12 mouse cellular contexts compared by ENCODE assay signal in the genomic region with DNA sequence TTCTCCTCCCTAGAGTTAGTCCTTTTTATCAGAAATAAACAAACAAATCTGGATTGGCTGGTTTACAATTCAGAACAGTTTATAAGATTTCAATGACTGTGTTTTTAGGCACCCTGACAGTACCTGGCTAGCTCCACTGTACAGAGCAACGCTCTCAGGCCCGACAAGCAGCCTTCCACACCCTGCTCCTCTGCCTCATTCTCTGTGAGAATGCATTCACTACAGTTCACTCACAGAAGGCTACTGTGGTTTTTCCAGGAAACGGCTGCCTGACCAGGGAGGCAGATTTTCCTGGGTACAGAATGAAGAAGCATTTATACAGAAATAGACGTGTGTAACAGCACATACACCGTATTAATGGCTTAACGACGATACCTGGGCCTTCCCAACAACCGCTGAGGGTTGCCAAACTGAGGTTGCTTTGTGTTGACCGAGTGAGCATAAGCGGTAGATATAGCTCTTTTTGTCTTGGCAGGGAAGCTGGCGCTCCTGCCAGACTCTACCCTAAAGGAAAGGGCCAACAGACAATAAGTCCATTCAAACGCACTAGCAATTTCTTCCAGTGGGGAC.
DNase-seq lines count a peak whose midpoint lies in the region; ATAC-seq and TF ChIP-seq lines count a peak whose summit lies in the region.
"Had no signal": no experiment of that assay in that cellular context is flagged by ENCODE, and none has a peak within 500 bp of the region (broad histone marks: within the 10 kb centered on the region; RNA-seq: fewer than 3 reads in every experiment).

No protein-coding gene starts in this region.

- H3K36me3 ChIP-seq in embryonic facial prominence, embryonic 12.5 days: no peaks in the 10 kb centered on the region
- H3K36me3 ChIP-seq in embryonic facial prominence, embryonic 10.5 days (replicated peaks): no peaks in the 10 kb centered on the region
- no peaks in the 10 kb centered on the region for H3K36me3 ChIP-seq in limb, embryonic 11.5 days (ENCODE audit: control insufficient read depth, insufficient read depth, low read length)
- no peaks in the 10 kb centered on the region for H3K36me3 ChIP-seq in limb, embryonic 10.5 days
- H3K36me3 ChIP-seq in embryonic facial prominence, embryonic 15.5 days: no peaks in the 10 kb centered on the region
- no peaks in the 10 kb centered on the region for H3K36me3 ChIP-seq in limb, embryonic 14.5 days (ENCODE audit: control insufficient read depth, insufficient read depth, low read length)
- H3K36me3 ChIP-seq: G1E; neural tube, embryonic 12.5 days had no signal

- H3K4me2 ChIP-seq in embryonic facial prominence, embryonic 12.5 days (replicated peaks): no peak overlapping the region
- H3K4me2 ChIP-seq in limb, embryonic 11.5 days (ENCODE audit: low read depth, severe bottlenecking): no peak overlapping the region
- no peak overlapping the region for H3K4me2 ChIP-seq in embryonic facial prominence, embryonic 15.5 days (replicated peaks)
- no peak overlapping the region for H3K4me2 ChIP-seq in limb, embryonic 14.5 days (replicated peaks; ENCODE audit: low read depth, low read length, severe bottlenecking)

- H3K4me1 ChIP-seq in embryonic facial prominence, embryonic 12.5 days: no peaks in the 10 kb centered on the region
- peaks cover 12% of the 10 kb centered on the region for H3K4me1 ChIP-seq in embryonic facial prominence, embryonic 10.5 days
- no peaks in the 10 kb centered on the region for H3K4me1 ChIP-seq in limb, embryonic 11.5 days (ENCODE audit: control insufficient read depth, insufficient read depth, low read length)
- peaks cover 12% of the 10 kb centered on the region; the same call in 1 of the 2 replicates for H3K4me1 ChIP-seq in limb, embryonic 10.5 days
- peaks cover 10% of the 10 kb centered on the region for H3K4me1 ChIP-seq in embryonic facial prominence, embryonic 15.5 days
- H3K4me1 ChIP-seq in limb, embryonic 14.5 days (ENCODE audit: control insufficient read depth, insufficient read depth, low read length): peaks cover 9% of the 10 kb centered on the region

- DNase-seq in embryonic facial prominence, embryonic 10.5 days (ENCODE audit: low spot score): no peak
- DNase-seq in limb, embryonic 11.5 days (ENCODE audit: low spot score): no peak
- no peak for DNase-seq in limb, embryonic 10.5 days (ENCODE audit: low spot score)
- DNase-seq in limb, embryonic 14.5 days (ENCODE audit: low spot score): peak; percentile 59
- no peak for DNase-seq in thymus, postnatal 25 days
- no peak for DNase-seq in lung, postnatal 36 days

- no peak for TF ChIP-seq POLR2A in limb, embryonic 14.5 days (IDR thresholded peaks at IDR 0.05; ENCODE audit: borderline replicate concordance, extremely low read depth, insufficient read depth, insufficient read length)

- 43% methylated on average over 12 of the region's 12 CpGs for WGBS in embryonic facial prominence, embryonic 12.5 days
- WGBS in embryonic facial prominence, embryonic 10.5 days: 48% methylated on average over 12 of the region's 12 CpGs
- WGBS in limb, embryonic 11.5 days: 77% methylated on average over 12 of the region's 12 CpGs
- WGBS in limb, embryonic 10.5 days: 81% methylated on average over 12 of the region's 12 CpGs
- 55% methylated on average over 12 of the region's 12 CpGs for WGBS in embryonic facial prominence, embryonic 15.5 days
- WGBS in limb, embryonic 14.5 days: 60% methylated on average over 12 of the region's 12 CpGs

- no peaks in the 10 kb centered on the region for H3K9me3 ChIP-seq in embryonic facial prominence, embryonic 12.5 days
- no peaks in the 10 kb centered on the region for H3K9me3 ChIP-seq in embryonic facial prominence, embryonic 10.5 days
- no peaks in the 10 kb centered on the region for H3K9me3 ChIP-seq in limb, embryonic 11.5 days (ENCODE audit: control insufficient read depth, low read length)
- H3K9me3 ChIP-seq in limb, embryonic 10.5 days (replicated peaks): no peaks in the 10 kb centered on the region
- H3K9me3 ChIP-seq in embryonic facial prominence, embryonic 15.5 days (replicated peaks): no peaks in the 10 kb centered on the region
- H3K9me3 ChIP-seq in limb, embryonic 14.5 days (ENCODE audit: control insufficient read depth, low read length): no peaks in the 10 kb centered on the region
- H3K9me3 ChIP-seq: G1E; megakaryocyte, embryonic 14.5 days; neural tube, embryonic 12.5 days had no signal

- no peak for ATAC-seq in embryonic facial prominence, embryonic 12.5 days (ENCODE audit: insufficient number of reproducible peaks, insufficient read depth, low FRiP score, low TSS enrichment)
- ATAC-seq in limb, embryonic 11.5 days (ENCODE audit: insufficient number of reproducible peaks, low FRiP score, low TSS enrichment, low read depth): no peak
- ATAC-seq in embryonic facial prominence, embryonic 15.5 days (ENCODE audit: insufficient number of reproducible peaks, low FRiP score, low TSS enrichment, low read depth): no peak; the same call in 1 of the 2 replicates
- peak; percentile 38; the same call in 1 of the 2 replicates for ATAC-seq in limb, embryonic 14.5 days (ENCODE audit: low FRiP score, low read depth)

- H3K27ac ChIP-seq in embryonic facial prominence, embryonic 12.5 days: peak overlapping the region; percentile 8
- no peak overlapping the region for H3K27ac ChIP-seq in embryonic facial prominence, embryonic 10.5 days (replicated peaks)
- H3K27ac ChIP-seq in limb, embryonic 11.5 days (replicated peaks; ENCODE audit: low read depth, low read length): peak overlapping the region; percentile 57; the same call in 1 of the 2 replicates
- no peak overlapping the region; the same call in 1 of the 2 replicates for H3K27ac ChIP-seq in limb, embryonic 10.5 days
- H3K27ac ChIP-seq in embryonic facial prominence, embryonic 15.5 days (replicated peaks): peak overlapping the region; percentile 65; the same call in 1 of the 2 replicates
- peak overlapping the region; percentile 63 for H3K27ac ChIP-seq in limb, embryonic 14.5 days (replicated peaks; ENCODE audit: low read depth, low read length)
- H3K27ac ChIP-seq: liver, embryonic 14.5 days; neural tube, embryonic 12.5 days had no signal

- no peaks in the 10 kb centered on the region for H3K27me3 ChIP-seq in embryonic facial prominence, embryonic 12.5 days
- H3K27me3 ChIP-seq in embryonic facial prominence, embryonic 10.5 days (replicated peaks; ENCODE audit: low read depth, poor library complexity, severe bottlenecking): no peaks in the 10 kb centered on the region
- no peaks in the 10 kb centered on the region for H3K27me3 ChIP-seq in limb, embryonic 11.5 days (ENCODE audit: control insufficient read depth, insufficient read depth, low read length)
- H3K27me3 ChIP-seq in limb, embryonic 10.5 days (ENCODE audit: low read depth, poor library complexity, severe bottlenecking): no peaks in the 10 kb centered on the region
- no peaks in the 10 kb centered on the region for H3K27me3 ChIP-seq in embryonic facial prominence, embryonic 15.5 days
- H3K27me3 ChIP-seq in limb, embryonic 14.5 days (ENCODE audit: control insufficient read depth, insufficient read depth, low read length): no peaks in the 10 kb centered on the region
- H3K27me3 ChIP-seq: neural tube, embryonic 12.5 days had no signal

- no peak overlapping the region for H3K4me3 ChIP-seq in embryonic facial prominence, embryonic 12.5 days
- H3K4me3 ChIP-seq in embryonic facial prominence, embryonic 10.5 days: no peak overlapping the region
- H3K4me3 ChIP-seq in limb, embryonic 11.5 days (ENCODE audit: low read depth, low read length): no peak overlapping the region
- no peak overlapping the region for H3K4me3 ChIP-seq in limb, embryonic 10.5 days
- no peak overlapping the region for H3K4me3 ChIP-seq in embryonic facial prominence, embryonic 15.5 days (replicated peaks)
- no peak overlapping the region for H3K4me3 ChIP-seq in limb, embryonic 14.5 days (replicated peaks; ENCODE audit: low read length)
- H3K4me3 ChIP-seq: megakaryocyte, embryonic 14.5 days; neural tube, embryonic 12.5 days had no signal

- H3K9ac ChIP-seq in embryonic facial prominence, embryonic 12.5 days: no peak overlapping the region
- no peak overlapping the region for H3K9ac ChIP-seq in limb, embryonic 11.5 days (ENCODE audit: low read length)
- no peak overlapping the region for H3K9ac ChIP-seq in embryonic facial prominence, embryonic 15.5 days
- no peak overlapping the region for H3K9ac ChIP-seq in limb, embryonic 14.5 days (ENCODE audit: low read depth, low read length, severe bottlenecking)
- H3K9ac ChIP-seq: liver, embryonic 14.5 days; neural tube, embryonic 12.5 days had no signal

Comparison
In these comparisons a context has a peak if more than half of its experiments do, and no peak if none do; other contexts are left out.
1. H3K27ac ChIP-seq: peak in embryonic facial prominence, embryonic 12.5 days (single experiment), limb, embryonic 11.5 days (single experiment), embryonic facial prominence, embryonic 15.5 days (single experiment) and limb, embryonic 14.5 days (single experiment); none in embryonic facial prominence, embryonic 10.5 days (single experiment) and limb, embryonic 10.5 days (single experiment).